Mouse (Mus musculus) hindbrain, embryonic 11.5 days (tissue): ENCODE results near the gene Ccnyl1. TPM values are rescaled to one million over a fixed set of nuclear protein-coding genes. Genes with fewer than 3 reads are reported as not detected.

Experiments used
- ATAC-seq: fragments of 200-750 bp; cut with Nextera tagmentation; 2 replicates; pipeline ENCODE4 v1.8.0; 2017; ENCODE audit warnings: mild to moderate bottlenecking, moderate TSS enrichment, moderate library complexity; ENCODE audit not compliant: low FRiP score
- DNase-seq: peaks from one replicate; pipeline ENCODE4 v3.0.0-alpha.2; 2015; ENCODE audit warnings: low spot score
- H3K27ac ChIP-seq: fragments of 300-500 bp; sonication (generic); 2 replicates; pipeline ENCODE4 v1.5.1; 2014; ENCODE audit warnings: mild to moderate bottlenecking, low read depth, low read length
- H3K27me3 ChIP-seq: fragments of 300-500 bp; sonication (generic); 2 replicates; pipeline ENCODE4 v1.6.1; 2014; ENCODE audit warnings: mild to moderate bottlenecking, low read length, moderate library complexity, mixed read lengths; ENCODE audit not compliant: control insufficient read depth, insufficient read depth
- H3K36me3 ChIP-seq: fragments of 300-500 bp; sonication (generic); 2 replicates; pipeline ENCODE4 v1.6.1; 2014; ENCODE audit warnings: mild to moderate bottlenecking, low read length, moderate library complexity, mixed read lengths; ENCODE audit not compliant: control insufficient read depth, insufficient read depth
- H3K4me1 ChIP-seq: fragments of 300-500 bp; sonication (generic); replicated peaks from 2 replicates; pipeline ENCODE4 v1.6.1; 2014; ENCODE audit warnings: low read length, mixed read lengths; ENCODE audit not compliant: control insufficient read depth, insufficient read depth
- H3K4me2 ChIP-seq: fragments of 300-500 bp; sonication (generic); replicated peaks from 2 replicates; pipeline ENCODE4 v1.6.1; 2014; ENCODE audit warnings: mild to moderate bottlenecking, low read depth, low read length
- H3K4me3 ChIP-seq: fragments of 300-500 bp; sonication (generic); 2 replicates; pipeline ENCODE4 v1.5.1; 2014; ENCODE audit warnings: low read depth, low read length
- H3K9ac ChIP-seq: fragments of 300-500 bp; sonication (generic); 2 replicates; pipeline ENCODE4 v1.6.1; 2014; ENCODE audit warnings: low read depth, low read length
- H3K9me3 ChIP-seq: fragments of 300-500 bp; sonication (generic); 2 replicates; pipeline ENCODE4 v1.6.1; 2016; ENCODE audit warnings: low read length; ENCODE audit not compliant: control insufficient read depth
- WGBS: fragments of 180-500 bp; shearing (Covaris S2); extraction: QIAGEN DNeasy Blood & Tissue Kit; methylation state at CpG from one replicate; pipeline ENCODE4 v1.1.7; 2014; 5-methylcytosine and 5-hydroxymethylcytosine counted together
- polyA plus RNA-seq: library from polyadenylated mRNA; unstranded; fragments of >200 nt; fragmentation: Nextera tagmentation; extraction: Ambion mirVana; gene quantifications from 2 replicates; pipeline ENCODE4 v1.2.1, GENCODE M21; 2014

Gene Ccnyl1
- polyA plus RNA-seq, 1 experiment from 2014 or later: 13.4 TPM

DNA sequence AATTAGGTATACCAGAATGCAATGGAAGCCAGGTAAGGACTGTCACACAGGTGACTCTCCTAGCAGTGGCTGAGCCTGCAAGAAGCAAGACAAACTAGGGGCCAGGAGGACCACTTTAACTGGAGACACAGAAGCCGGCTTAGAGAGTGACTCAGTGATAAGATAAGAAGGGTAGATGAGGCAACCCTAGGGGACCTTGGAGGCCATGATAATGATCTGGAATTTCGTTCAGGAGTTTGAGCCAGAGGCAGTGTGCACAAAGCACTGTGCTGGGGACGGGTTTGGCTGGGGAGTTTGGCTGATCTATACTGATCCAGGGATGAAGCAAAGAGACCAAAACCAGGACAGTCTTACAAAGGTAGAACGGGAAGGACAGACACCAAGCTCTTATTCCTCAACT, 71.4 kb downstream of the Ccnyl1 start:
- no peak overlapping the region for H3K4me3 ChIP-seq
- H3K27me3 ChIP-seq: no peaks in the 10 kb centered on the region
- H3K9ac ChIP-seq: no peak overlapping the region
- H3K9me3 ChIP-seq: no peaks in the 10 kb centered on the region
- H3K36me3 ChIP-seq: no peaks in the 10 kb centered on the region
- ATAC-seq (no peak), DNase-seq (no peak)
- WGBS: 75% methylated on average over 4 of the region's 4 CpGs
- no peaks in the 10 kb centered on the region for H3K4me1 ChIP-seq
- no peak overlapping the region for H3K27ac ChIP-seq
- no peak overlapping the region for H3K4me2 ChIP-seq

GRCm38 (mm10) chr1:64770169-64770568, 79.9 kb downstream of the Ccnyl1 start:
- no peak overlapping the region for H3K4me2 ChIP-seq
- no peak overlapping the region for H3K27ac ChIP-seq
- DNase-seq (no peak), ATAC-seq (no peak)
- WGBS: 74% methylated on average over 6 of the region's 6 CpGs
- H3K9ac ChIP-seq: no peak overlapping the region
- H3K36me3 ChIP-seq: no peaks in the 10 kb centered on the region
- no peaks in the 10 kb centered on the region for H3K27me3 ChIP-seq
- H3K4me3 ChIP-seq: no peak overlapping the region
- no peaks in the 10 kb centered on the region for H3K4me1 ChIP-seq
- no peaks in the 10 kb centered on the region for H3K9me3 ChIP-seq

GRCm38 (mm10) chr1:64773305-64773704, 83.0 kb downstream of the Ccnyl1 start:
- WGBS: 92% methylated on average over 4 of the region's 4 CpGs
- no peak for DNase-seq
- H3K9me3 ChIP-seq: no peaks in the 10 kb centered on the region
- ATAC-seq: no peak
- H3K27me3 ChIP-seq: no peaks in the 10 kb centered on the region
- no peak overlapping the region for H3K4me2 ChIP-seq
- no peak overlapping the region for H3K9ac ChIP-seq
- H3K36me3 ChIP-seq: no peaks in the 10 kb centered on the region
- H3K4me1 ChIP-seq: no peaks in the 10 kb centered on the region
- no peak overlapping the region for H3K4me3 ChIP-seq
- no peak overlapping the region for H3K27ac ChIP-seq

Other genes starting within 250 kb of the Ccnyl1 start
- gene Creb1, start 157.8 kb upstream of the Ccnyl1 start, polyA plus RNA-seq: 59.9 and 60.8 TPM in 2 replicates
- 22.0 and 24.4 TPM in 2 replicates for gene Mettl21a, start 73.2 kb upstream of the Ccnyl1 start, polyA plus RNA-seq
- gene Fzd5, start 47.3 kb downstream of the Ccnyl1 start, polyA plus RNA-seq: 0.33 and 0.52 TPM in 2 replicates